ENCODE assay signal across 22 mouse cellular contexts in genomic region chr8:80776436-80776835, GRCm38 (mm10). TPM values are rescaled to one million over a fixed set of nuclear protein-coding genes. Genes with fewer than 3 reads are reported as not detected.
DNase-seq lines count a peak whose midpoint lies in the region; ATAC-seq and TF ChIP-seq lines count a peak whose summit lies in the region.
"Had no signal": no experiment of that assay in that cellular context is flagged by ENCODE, and none has a peak within 500 bp of the region (broad histone marks: within the 10 kb centered on the region; RNA-seq: fewer than 3 reads in every experiment).

No protein-coding gene starts in this region.

- no peaks in the 10 kb centered on the region for H3K9me3 ChIP-seq in hindbrain, postnatal 0 days (ENCODE audit: low read length)
- H3K9me3 ChIP-seq in hindbrain, embryonic 12.5 days (replicated peaks), result no peaks in the 10 kb centered on the region
- no peaks in the 10 kb centered on the region for H3K9me3 ChIP-seq in lung, embryonic 14.5 days (ENCODE audit: low read depth, low read length)
- H3K9me3 ChIP-seq: forebrain, embryonic 13.5 days; liver, embryonic 13.5 days; midbrain, embryonic 10.5 days had no signal

- H3K4me2 ChIP-seq in hindbrain, postnatal 0 days (ENCODE audit: low read depth, low read length), result no peak overlapping the region
- no peak overlapping the region for H3K4me2 ChIP-seq in hindbrain, embryonic 12.5 days (replicated peaks)
- H3K4me2 ChIP-seq in lung, embryonic 14.5 days, result no peak overlapping the region
- H3K4me2 ChIP-seq: forebrain, embryonic 13.5 days; liver, embryonic 13.5 days had no signal

- TF ChIP-seq CTCF in hindbrain, postnatal 0 days (IDR thresholded peaks at IDR 0.05; ENCODE audit: low read depth), result no peak
- no peak for TF ChIP-seq CTCF in lung, embryonic 14.5 days (IDR thresholded peaks at IDR 0.05; ENCODE audit: low read depth)

- H3K27ac ChIP-seq in hindbrain, postnatal 0 days, result no peak overlapping the region
- no peak overlapping the region for H3K27ac ChIP-seq in hindbrain, embryonic 12.5 days
- H3K27ac ChIP-seq in lung, embryonic 14.5 days (ENCODE audit: low read depth), result no peak overlapping the region
- H3K27ac ChIP-seq: forebrain, embryonic 13.5 days; left cerebral cortex, adult 2 months; liver, embryonic 13.5 days; macrophage; midbrain, embryonic 10.5 days had no signal

- WGBS in hindbrain, postnatal 0 days, result 54% methylated on average over 8 of the region's 8 CpGs
- 72% methylated on average over 8 of the region's 8 CpGs for WGBS in hindbrain, embryonic 12.5 days
- 61% methylated on average over 8 of the region's 8 CpGs for WGBS in lung, embryonic 14.5 days

- H3K27me3 ChIP-seq in hindbrain, postnatal 0 days (ENCODE audit: insufficient read depth, low read length), result no peaks in the 10 kb centered on the region
- no peaks in the 10 kb centered on the region for H3K27me3 ChIP-seq in hindbrain, embryonic 12.5 days
- no peaks in the 10 kb centered on the region for H3K27me3 ChIP-seq in lung, embryonic 14.5 days (ENCODE audit: insufficient read depth, low read length)
- H3K27me3 ChIP-seq: forebrain, embryonic 13.5 days; liver, embryonic 13.5 days had no signal

- 0 out of 2 replicates have a peak, but pooled peaks have one; percentile 21 for ATAC-seq in hindbrain, postnatal 0 days
- no peak for ATAC-seq in hindbrain, embryonic 12.5 days (ENCODE audit: low FRiP score)
- ATAC-seq in lung, embryonic 14.5 days (ENCODE audit: insufficient read depth), result no peak; the same call in 1 of the 2 replicates
- ATAC-seq: CD4-positive, CD25-positive, alpha-beta regulatory T cell, adult 4 months; forebrain, embryonic 13.5 days; midbrain, embryonic 16.5 days had no signal

- no peak overlapping the region for H3K9ac ChIP-seq in hindbrain, postnatal 0 days (replicated peaks; ENCODE audit: low read length)
- no peak overlapping the region for H3K9ac ChIP-seq in hindbrain, embryonic 12.5 days
- H3K9ac ChIP-seq in lung, embryonic 14.5 days, result no peak overlapping the region
- H3K9ac ChIP-seq: forebrain, embryonic 13.5 days; liver, embryonic 13.5 days had no signal

- peaks cover 12% of the 10 kb centered on the region; the same call in 1 of the 2 replicates for H3K36me3 ChIP-seq in hindbrain, postnatal 0 days (ENCODE audit: insufficient read depth, low read length)
- peaks cover 23% of the 10 kb centered on the region for H3K36me3 ChIP-seq in hindbrain, embryonic 12.5 days
- peaks cover 73% of the 10 kb centered on the region for H3K36me3 ChIP-seq in lung, embryonic 14.5 days (ENCODE audit: insufficient read depth)

- no peak overlapping the region for H3K4me3 ChIP-seq in hindbrain, postnatal 0 days (ENCODE audit: low read length)
- no peak overlapping the region for H3K4me3 ChIP-seq in hindbrain, embryonic 12.5 days
- H3K4me3 ChIP-seq in lung, embryonic 14.5 days (ENCODE audit: low read depth, low read length), result no peak overlapping the region
- H3K4me3 ChIP-seq: forebrain, embryonic 13.5 days; left cerebral cortex, adult 2 months; liver, embryonic 13.5 days; midbrain, embryonic 10.5 days; myocyte had no signal

- peak; percentile 24 for DNase-seq in embryo, embryonic 10 days (ENCODE audit: low spot score)
- DNase-seq in embryo, embryonic 10.5 days (ENCODE audit: low spot score), result no peak
- no peak for DNase-seq in hindbrain, postnatal 0 days (ENCODE audit: low spot score)
- peak; percentile 37 for DNase-seq in lung, embryonic 14.5 days
- no peak for DNase-seq in lung, postnatal 25 days (ENCODE audit: low spot score)
- DNase-seq in kidney, postnatal 4 days, result peak; percentile 17 to 26
- no peak for DNase-seq in c-Kit-positive CD71-positive TER-119-positive erythroid progenitor cells, embryonic 14.5 days (ENCODE audit: low spot score)
- DNase-seq: cerebellum, adult 18-20 months; cerebellum, postnatal 25 days; gastrocnemius, postnatal 10 days; liver, embryonic 13.5 days; lung, adult 2 months; thymus, adult 18-20 months; thymus, postnatal 4 days had no signal

- H3K4me1 ChIP-seq in hindbrain, postnatal 0 days (ENCODE audit: insufficient read depth, low read length), result no peaks in the 10 kb centered on the region
- H3K4me1 ChIP-seq in hindbrain, embryonic 12.5 days, result no peaks in the 10 kb centered on the region
- no peaks in the 10 kb centered on the region for H3K4me1 ChIP-seq in lung, embryonic 14.5 days (ENCODE audit: insufficient read depth)
- H3K4me1 ChIP-seq: midbrain, embryonic 10.5 days had no signal

RNA-seq across cellular contexts. Expression of gene Smarca5, which starts 37.1 kb away (rescaled TPM):
- 22.6 and 27.3 TPM in 2 replicates for total RNA-seq in hindbrain, postnatal 0 days (2014; rRNA removed)
- 39.7 and 43.7 TPM in 2 replicates for polyA plus RNA-seq in hindbrain, postnatal 0 days (2015; fragmentation: Nextera tagmentation; extraction: Ambion mirVana)
- polyA plus RNA-seq in hindbrain, embryonic 12.5 days (2016; fragmentation: Nextera tagmentation; extraction: Ambion mirVana), result 144 and 154 TPM in 2 replicates
- 103 and 106 TPM in 2 replicates for polyA plus RNA-seq in lung, embryonic 14.5 days (2014; fragmentation: Nextera tagmentation; extraction: Ambion mirVana)

Comparison
In these comparisons a context has a peak if more than half of its experiments do, and no peak if none do; other contexts are left out.
1. DNase-seq: peak in embryo, embryonic 10 days (single experiment), lung, embryonic 14.5 days (single experiment) and kidney, postnatal 4 days (2 of 2); none in embryo, embryonic 10.5 days (single experiment), hindbrain, postnatal 0 days (single experiment), lung, postnatal 25 days (single experiment) and c-Kit-positive CD71-positive TER-119-positive erythroid progenitor cells, embryonic 14.5 days (single experiment).